Comparison of ENCODE assay signal across 23 mouse cellular contexts in genomic region chr16:59715524-59715923, GRCm38 (mm10).
DNase-seq lines count a peak whose midpoint lies in the region; ATAC-seq and TF ChIP-seq lines count a peak whose summit lies in the region.
"Had no signal": no experiment of that assay in that cellular context is flagged by ENCODE, and none has a peak within 500 bp of the region (broad histone marks: within the 10 kb centered on the region; RNA-seq: fewer than 3 reads in every experiment).

No protein-coding gene starts in this region.

- H3K4me1 ChIP-seq in kidney, embryonic 15.5 days, result no peaks in the 10 kb centered on the region
- no peaks in the 10 kb centered on the region for H3K4me1 ChIP-seq in kidney, postnatal 0 days (replicated peaks; ENCODE audit: insufficient read depth, low read length)
- H3K4me1 ChIP-seq in neural tube, embryonic 11.5 days (ENCODE audit: control insufficient read depth, insufficient read depth, low read length), result no peaks in the 10 kb centered on the region
- H3K4me1 ChIP-seq: embryonic facial prominence, embryonic 13.5 days; embryonic facial prominence, embryonic 15.5 days; forebrain, embryonic 10.5 days; forebrain, embryonic 12.5 days had no signal

- H3K27ac ChIP-seq in kidney, embryonic 15.5 days, result no peak overlapping the region
- no peak overlapping the region for H3K27ac ChIP-seq in kidney, postnatal 0 days
- no peak overlapping the region for H3K27ac ChIP-seq in neural tube, embryonic 11.5 days (ENCODE audit: low read depth, low read length)
- H3K27ac ChIP-seq: embryonic facial prominence, embryonic 13.5 days; embryonic facial prominence, embryonic 15.5 days; forebrain, embryonic 10.5 days; forebrain, embryonic 12.5 days had no signal

- H3K36me3 ChIP-seq in kidney, embryonic 15.5 days, result no peaks in the 10 kb centered on the region
- no peaks in the 10 kb centered on the region for H3K36me3 ChIP-seq in kidney, postnatal 0 days (ENCODE audit: insufficient read depth, low read length)
- H3K36me3 ChIP-seq in neural tube, embryonic 11.5 days (ENCODE audit: control insufficient read depth, insufficient read depth, low read length), result no peaks in the 10 kb centered on the region
- H3K36me3 ChIP-seq: embryonic facial prominence, embryonic 13.5 days; embryonic facial prominence, embryonic 15.5 days; forebrain, embryonic 10.5 days; forebrain, embryonic 12.5 days had no signal

- no peak overlapping the region for H3K9ac ChIP-seq in kidney, embryonic 15.5 days
- no peak overlapping the region for H3K9ac ChIP-seq in kidney, postnatal 0 days (ENCODE audit: low read depth, low read length)
- H3K9ac ChIP-seq in neural tube, embryonic 11.5 days (ENCODE audit: low read length), result no peak overlapping the region
- H3K9ac ChIP-seq: embryonic facial prominence, embryonic 13.5 days; embryonic facial prominence, embryonic 15.5 days; forebrain, embryonic 12.5 days had no signal

- H3K4me3 ChIP-seq in kidney, embryonic 15.5 days (replicated peaks), result no peak overlapping the region
- H3K4me3 ChIP-seq in kidney, postnatal 0 days (replicated peaks; ENCODE audit: low read depth, low read length), result no peak overlapping the region
- no peak overlapping the region for H3K4me3 ChIP-seq in neural tube, embryonic 11.5 days (ENCODE audit: low read depth, low read length)
- H3K4me3 ChIP-seq: embryonic facial prominence, embryonic 13.5 days; embryonic facial prominence, embryonic 15.5 days; erythroblast, embryonic 14.5 days; forebrain, embryonic 10.5 days; forebrain, embryonic 12.5 days had no signal

- WGBS in kidney, embryonic 15.5 days, result 49% methylated on average over 4 of the region's 4 CpGs
- 40% methylated on average over 4 of the region's 4 CpGs for WGBS in kidney, postnatal 0 days
- 73% methylated on average over 4 of the region's 4 CpGs for WGBS in neural tube, embryonic 11.5 days

- H3K4me2 ChIP-seq in kidney, embryonic 15.5 days, result no peak overlapping the region
- H3K4me2 ChIP-seq in kidney, postnatal 0 days (ENCODE audit: low read length), result no peak overlapping the region
- H3K4me2 ChIP-seq in neural tube, embryonic 11.5 days (ENCODE audit: low read depth), result no peak overlapping the region
- H3K4me2 ChIP-seq: embryonic facial prominence, embryonic 13.5 days; embryonic facial prominence, embryonic 15.5 days; forebrain, embryonic 12.5 days had no signal

- no peaks in the 10 kb centered on the region for H3K27me3 ChIP-seq in kidney, embryonic 15.5 days
- no peaks in the 10 kb centered on the region for H3K27me3 ChIP-seq in kidney, postnatal 0 days (ENCODE audit: insufficient read depth, low read length)
- H3K27me3 ChIP-seq in neural tube, embryonic 11.5 days (ENCODE audit: control insufficient read depth, insufficient read depth, low read length), result no peaks in the 10 kb centered on the region
- H3K27me3 ChIP-seq: embryonic facial prominence, embryonic 13.5 days; embryonic facial prominence, embryonic 15.5 days; forebrain, embryonic 12.5 days had no signal

- H3K9me3 ChIP-seq in kidney, embryonic 15.5 days (replicated peaks), result no peaks in the 10 kb centered on the region
- H3K9me3 ChIP-seq in kidney, postnatal 0 days (replicated peaks; ENCODE audit: low read length), result no peaks in the 10 kb centered on the region
- H3K9me3 ChIP-seq in neural tube, embryonic 11.5 days (ENCODE audit: control insufficient read depth, low read length), result no peaks in the 10 kb centered on the region
- H3K9me3 ChIP-seq: embryonic facial prominence, embryonic 13.5 days; embryonic facial prominence, embryonic 15.5 days; forebrain, embryonic 10.5 days; forebrain, embryonic 12.5 days had no signal

- no peak for DNase-seq in kidney, postnatal 36 days
- DNase-seq in kidney, postnatal 0 days (ENCODE audit: low spot score), result peak; percentile 68
- no peak for DNase-seq in kidney, postnatal 10 days
- DNase-seq in neural tube, embryonic 11.5 days (ENCODE audit: low spot score), result no peak
- DNase-seq in neural tube, embryonic 10.5 days (ENCODE audit: extremely low spot score, low spot score), result no peak
- DNase-seq in spleen, postnatal 36 days (ENCODE audit: low spot score in 2 of 2), result no peak
- DNase-seq: adrenal gland, adult 2 months; adrenal gland, postnatal 10 days; adrenal gland, postnatal 25 days; cerebellum, adult 11 months; cerebellum, adult 18-20 months; cerebellum, adult 8-10 months; cerebellum, adult 9-11 months; cerebellum, postnatal 14 days; cerebellum, postnatal 36 days; embryo, embryonic 11 days had no signal

- peak; percentile 69; the same call in 1 of the 2 replicates for ATAC-seq in kidney, embryonic 15.5 days (replicated peaks; ENCODE audit: low FRiP score)
- ATAC-seq in kidney, postnatal 0 days (replicated peaks; ENCODE audit: low FRiP score, low read depth), result peak; percentile 43; the same call in 1 of the 2 replicates
- 0 out of 2 replicates have a peak, but pooled peaks have one; percentile 31 for ATAC-seq in neural tube, embryonic 11.5 days (ENCODE audit: insufficient read depth, low FRiP score, low TSS enrichment)
- ATAC-seq: forebrain, embryonic 14.5 days had no signal

- TF ChIP-seq CTCF in kidney, postnatal 0 days (IDR thresholded peaks at IDR 0.05; ENCODE audit: low read depth), result no peak
